Mouse (Mus musculus) ES-Bruce4 (cell line): ENCODE results near the gene Prdm16.

Experiments
- CTCF ChIP-seq: IDR thresholded peaks from one replicate; pipeline ENCODE4 v1.8.1; 2011; ENCODE audit warnings: low read depth, low read length
- EP300 ChIP-seq: IDR thresholded peaks from 2 replicates; pipeline ENCODE4 v1.6.1; 2011; ENCODE audit warnings: low read depth, low read length; ENCODE audit not compliant: insufficient read depth
- POLR2A ChIP-seq: IDR thresholded peaks from one replicate; pipeline ENCODE4 v1.8.1; 2011; ENCODE audit warnings: low read length; ENCODE audit not compliant: insufficient read depth

DNA sequence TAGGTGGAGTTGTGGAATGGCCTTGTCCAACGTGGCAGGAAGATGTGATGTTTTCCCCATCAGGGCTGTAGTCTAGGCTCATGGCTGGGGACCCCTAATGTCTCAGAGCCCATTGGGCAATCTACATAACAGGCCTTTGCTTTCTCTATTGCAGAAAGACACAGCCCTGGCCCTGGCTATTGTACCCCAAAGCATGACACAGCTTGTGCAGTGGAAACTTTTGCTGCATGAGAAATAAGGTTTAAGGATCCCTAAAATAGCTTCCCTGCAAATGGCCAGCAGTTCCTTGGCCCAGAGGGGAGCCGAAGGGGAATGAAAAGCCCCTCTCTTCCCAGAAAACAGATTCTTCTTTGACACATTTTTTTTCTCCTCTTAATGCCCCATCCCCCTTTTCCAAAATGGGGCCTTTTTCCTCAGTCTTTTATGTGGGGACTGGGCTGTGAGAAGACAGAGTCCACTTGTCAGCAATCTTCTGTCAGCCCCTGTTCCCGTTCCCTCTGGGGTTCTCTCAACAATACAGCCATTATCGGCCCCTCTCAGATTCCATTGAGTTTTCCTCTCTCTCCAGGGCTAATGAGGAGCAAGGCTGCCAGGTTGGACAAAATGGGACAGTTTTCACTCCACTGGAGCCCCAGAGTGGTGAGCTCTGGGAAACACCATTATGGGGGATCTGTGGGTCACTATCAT is 323.6 kb downstream of the Prdm16 start:
- TF ChIP-seq POLR2A (no peak), CTCF (no peak), EP300 (no peak)
